Mouse (Mus musculus) brain, embryonic 14.5 days (tissue): ENCODE data around the gene Olfr686. TPM values are rescaled to one million over a fixed set of nuclear protein-coding genes. Genes with fewer than 3 reads are reported as not detected.

ENCODE experiments used
- DNase-seq: peaks from one replicate; pipeline ENCODE4 v3.0.0-alpha.2; 2011; ENCODE audit warnings: low read depth
- CTCF ChIP-seq: fragments of 200-500 bp; IDR thresholded peaks from 2 replicates; pipeline ENCODE4 v1.5.1; 2012; ENCODE audit warnings: inconsistent platforms, mild to moderate bottlenecking, moderate library complexity, borderline replicate concordance; ENCODE audit not compliant: insufficient read depth, insufficient read length; ENCODE audit errors: extremely low read depth
- POLR2A ChIP-seq: fragments of 200-500 bp; IDR thresholded peaks from 2 replicates; pipeline ENCODE4 v1.6.1; 2012; ENCODE audit warnings: mild to moderate bottlenecking, inconsistent platforms, borderline replicate concordance; ENCODE audit not compliant: poor library complexity, insufficient read depth, insufficient read length, severe bottlenecking; ENCODE audit errors: extremely low read depth
- polyA plus RNA-seq: library from polyadenylated mRNA; depleted of rRNA; stranded (reverse); fragments of >200 nt; gene quantifications from 2 replicates; pipeline ENCODE4 v1.2.3, GENCODE M21; 2012; rRNA removed

Olfr686 gene
- not detected in 2 replicates for polyA plus RNA-seq

DNA sequence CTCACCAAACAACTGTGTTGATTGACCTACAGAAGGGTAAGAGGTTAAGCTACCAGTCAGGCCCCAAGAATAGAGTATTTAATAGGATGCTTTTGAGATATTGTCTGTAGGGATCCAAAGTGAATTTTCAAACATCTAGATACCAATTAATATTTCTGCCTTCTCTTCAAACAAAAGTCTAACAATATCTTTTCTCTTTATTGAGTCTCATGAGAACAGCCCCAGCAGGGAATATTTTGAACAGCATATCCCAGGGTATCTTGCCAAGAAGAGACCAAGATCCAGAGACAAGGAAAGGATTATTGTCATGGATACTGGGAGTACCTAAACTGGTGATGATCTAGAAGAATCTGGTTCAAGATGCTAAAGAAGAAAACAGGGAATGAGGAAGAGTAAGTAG, at the start of gene Olfr686:
Gene Olfr686 (minus strand): TSS at position 101 of the 400 bp plus-strand sequence.
- no peak for DNase-seq
- no peak for TF ChIP-seq POLR2A
- no peak for TF ChIP-seq CTCF

DNA sequence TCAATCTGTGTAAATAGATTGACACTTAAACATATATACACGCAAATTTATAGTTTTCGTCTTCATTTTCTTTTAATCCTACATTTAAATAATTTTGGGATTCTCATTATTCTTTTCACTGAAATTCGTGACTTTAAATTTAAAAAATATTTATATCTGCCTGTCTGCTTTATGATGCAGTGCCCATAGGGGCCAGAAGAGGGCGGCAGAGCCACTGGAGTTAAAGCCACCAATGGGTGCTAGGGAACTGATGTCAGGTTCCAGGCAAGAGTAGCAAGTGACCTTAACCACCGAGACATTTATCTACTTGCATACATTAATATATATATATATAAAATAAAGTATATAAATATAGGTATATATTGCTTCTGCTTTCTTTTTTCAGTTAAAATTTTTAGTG, 49.4 kb upstream of the Olfr686 start:
- TF ChIP-seq POLR2A (no peak), CTCF (peak; percentile 40; the same call in 1 of the 2 replicates)
- DNase-seq: no peak

DNA sequence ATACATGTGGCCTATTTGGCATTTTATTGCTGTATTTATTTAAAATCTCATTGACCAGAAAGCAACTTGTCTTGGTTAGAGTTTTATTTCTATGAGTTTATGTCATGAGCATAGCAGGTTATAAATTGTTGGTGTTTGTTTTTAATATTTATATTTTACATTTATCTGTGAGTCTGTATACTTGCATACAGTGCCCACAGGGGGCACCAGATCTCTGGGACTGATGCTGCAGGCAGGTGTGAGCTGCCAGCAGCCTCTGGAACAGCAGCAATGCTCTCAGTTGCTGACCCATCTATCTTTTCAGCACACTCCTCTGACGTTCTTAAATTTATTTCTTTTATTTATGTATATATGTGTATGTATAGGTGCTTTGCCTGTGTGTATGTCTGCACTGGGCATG, 40.9 kb upstream of the Olfr686 start:
- DNase-seq: peak; percentile 2
- TF ChIP-seq CTCF (peak; percentile 13; the same call in 1 of the 2 replicates), POLR2A (no peak)

DNA sequence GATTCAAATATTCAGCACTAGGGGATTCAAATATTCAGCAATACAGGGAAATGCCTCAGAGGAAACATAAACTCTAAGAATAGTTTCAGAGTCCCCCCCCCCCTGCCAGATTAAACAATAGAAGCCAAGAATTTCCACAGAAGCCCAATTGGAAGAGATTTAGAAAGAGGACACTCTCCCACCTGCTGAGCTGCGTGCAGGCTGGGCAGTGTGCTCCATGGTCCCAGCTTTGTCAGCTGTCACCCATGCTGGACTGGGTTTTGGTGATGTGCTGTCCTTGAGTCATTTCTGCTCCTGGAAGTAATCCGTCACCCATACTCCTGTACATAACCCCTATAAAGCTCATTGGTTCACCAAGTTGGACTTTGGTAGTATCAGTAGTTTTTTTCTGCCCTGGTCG, 40.4 kb upstream of the Olfr686 start:
- no peak for TF ChIP-seq POLR2A
- no peak for TF ChIP-seq CTCF
- DNase-seq: no peak

DNA sequence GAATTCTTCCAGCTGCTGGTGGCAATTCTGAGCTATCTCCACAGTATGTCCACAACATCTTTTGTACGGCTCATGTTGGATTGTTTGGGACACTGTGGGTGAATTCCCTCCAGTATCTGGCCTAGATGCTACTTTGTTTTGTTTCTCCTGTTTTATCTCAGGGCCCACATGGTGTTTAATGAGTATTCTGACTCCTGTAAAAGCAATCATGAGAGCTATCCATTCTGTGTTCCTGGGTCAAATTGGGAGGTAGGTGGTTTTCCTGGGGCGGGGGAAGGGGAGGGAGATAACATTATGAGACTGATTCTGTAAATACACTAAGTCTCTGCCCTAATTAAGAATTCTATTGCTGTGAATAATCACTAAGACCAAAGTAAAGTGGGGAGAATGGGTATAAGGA, 22.1 kb upstream of the Olfr686 start:
- TF ChIP-seq POLR2A (no peak), CTCF (no peak)
- DNase-seq: no peak

DNA sequence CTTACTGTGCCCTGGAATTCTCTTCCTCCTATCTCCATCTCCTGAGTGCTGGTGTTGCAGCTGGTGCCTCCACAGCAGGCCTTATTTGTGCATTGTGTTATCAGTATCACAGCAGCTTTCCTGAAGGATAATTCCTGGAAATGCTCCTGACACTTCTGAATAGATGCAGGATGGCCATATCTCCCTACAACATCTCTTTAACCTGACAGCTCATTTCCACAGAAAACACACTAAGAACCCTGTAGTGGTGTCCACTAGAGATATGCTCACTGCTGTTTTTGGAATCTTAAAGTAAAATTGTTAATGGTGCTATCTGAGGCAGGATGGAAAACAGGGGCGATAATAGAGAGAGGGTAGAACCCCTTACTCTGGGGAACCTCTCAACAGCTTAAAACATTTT, 20.9 kb upstream of the Olfr686 start:
- TF ChIP-seq POLR2A (no peak), CTCF (no peak)
- DNase-seq: no peak

DNA sequence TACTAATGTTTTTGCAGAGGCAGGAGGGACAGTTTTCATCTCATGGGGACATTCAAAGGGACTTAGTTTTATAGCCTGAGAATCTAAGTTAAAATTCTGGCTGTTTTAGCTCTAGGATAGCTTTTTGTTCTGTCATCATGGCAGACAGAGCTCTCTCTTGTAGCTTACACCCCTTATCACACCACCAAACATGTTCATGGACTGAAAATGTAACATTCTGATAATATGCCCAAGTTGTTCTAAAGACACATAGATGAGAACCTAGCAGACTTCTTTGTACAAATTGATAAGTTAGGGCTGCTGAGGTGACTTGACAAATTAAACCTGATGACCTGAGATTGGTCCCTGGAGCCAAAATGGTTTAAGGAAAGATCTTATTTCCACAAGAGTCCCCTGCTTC, 19.4 kb upstream of the Olfr686 start:
- no peak for TF ChIP-seq CTCF
- DNase-seq: no peak

DNA sequence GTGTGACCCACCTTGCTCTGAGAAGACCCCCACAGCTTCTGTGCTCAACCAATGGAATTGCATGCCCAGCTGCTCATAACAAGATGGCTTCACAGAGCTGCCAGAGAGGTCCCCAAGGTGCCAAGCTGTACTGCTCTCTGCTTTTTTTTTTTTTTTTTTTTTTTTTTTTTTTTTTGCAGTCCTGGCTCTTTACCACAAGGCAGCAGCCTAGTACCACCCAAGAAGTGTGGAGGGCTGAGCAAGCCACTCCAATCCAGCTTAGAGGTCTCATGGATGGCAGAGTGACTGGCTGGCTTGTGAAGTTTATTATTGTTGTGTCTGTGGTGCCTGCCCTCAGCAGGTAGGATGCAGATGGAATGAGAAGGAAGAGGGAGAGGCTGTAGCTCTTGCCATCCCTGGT, 18.8 kb upstream of the Olfr686 start:
- TF ChIP-seq CTCF: no peak
- no peak for TF ChIP-seq POLR2A
- peak; percentile 2 for DNase-seq

DNA sequence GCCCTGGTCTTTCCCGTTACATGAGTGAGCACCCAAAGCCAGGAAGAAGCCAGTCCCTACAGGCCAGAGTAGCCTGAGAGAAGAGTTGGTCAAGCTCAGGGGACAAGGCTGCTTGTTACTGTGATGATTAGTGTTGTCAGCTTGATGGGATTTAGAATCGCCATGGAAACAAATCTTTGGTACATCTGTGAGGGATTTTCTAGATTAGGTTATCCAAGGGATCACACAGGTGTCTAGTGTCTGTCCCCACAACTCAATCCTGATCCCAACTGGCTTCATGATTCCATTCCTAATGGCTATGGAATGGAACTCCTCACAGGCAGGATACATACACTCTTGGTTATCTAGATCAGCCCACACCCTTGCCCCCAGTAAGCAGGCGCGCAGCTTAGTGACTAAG, 11.0 kb upstream of the Olfr686 start:
- TF ChIP-seq CTCF (no peak), POLR2A (no peak)
- DNase-seq: no peak

DNA sequence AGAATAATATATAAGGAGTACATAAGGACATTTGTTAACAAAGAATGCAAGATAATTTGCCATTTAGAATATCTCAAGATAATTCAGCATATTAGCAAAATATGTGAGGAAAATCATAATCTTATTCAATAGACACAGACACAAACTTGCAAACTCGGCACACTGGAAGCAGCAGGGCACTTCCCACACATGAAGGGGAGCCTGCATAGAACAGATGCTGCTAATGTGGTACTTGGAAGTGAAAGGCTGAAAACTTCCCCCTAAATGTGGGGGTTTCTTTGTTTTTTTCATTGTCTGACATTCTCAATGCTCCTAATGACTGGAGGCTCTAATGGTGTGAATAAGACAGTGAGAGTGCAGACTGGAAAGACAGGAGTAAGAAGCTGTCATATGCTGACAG, 7.5 kb upstream of the Olfr686 start:
- TF ChIP-seq POLR2A: no peak
- TF ChIP-seq CTCF: no peak
- DNase-seq: peak; percentile 2

DNA sequence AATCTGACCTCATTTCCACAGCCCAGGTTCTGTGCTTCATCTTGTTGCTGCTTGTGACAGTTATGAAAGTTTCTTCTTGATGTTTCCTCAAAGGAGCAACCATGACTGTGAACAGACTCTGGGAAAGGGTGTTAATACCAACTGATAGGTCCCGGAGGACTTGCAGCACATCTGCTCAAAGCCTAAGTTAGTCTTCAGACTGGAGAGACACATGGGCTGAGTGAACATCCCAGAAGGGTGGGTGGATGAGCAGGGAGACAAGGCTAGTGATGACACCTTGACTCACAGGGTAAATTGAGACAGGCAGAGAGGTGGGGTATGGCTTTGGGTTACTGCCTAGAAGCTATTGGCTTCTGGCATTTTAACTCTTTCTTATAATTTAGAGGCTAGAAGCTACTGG, 21.4 kb downstream of the Olfr686 start, which contains the start of gene Olfr685:
Gene Olfr685 (minus strand): TSS at position 101 of the 400 bp plus-strand sequence.
- TF ChIP-seq CTCF (no peak), POLR2A (no peak)
- DNase-seq: no peak

DNA sequence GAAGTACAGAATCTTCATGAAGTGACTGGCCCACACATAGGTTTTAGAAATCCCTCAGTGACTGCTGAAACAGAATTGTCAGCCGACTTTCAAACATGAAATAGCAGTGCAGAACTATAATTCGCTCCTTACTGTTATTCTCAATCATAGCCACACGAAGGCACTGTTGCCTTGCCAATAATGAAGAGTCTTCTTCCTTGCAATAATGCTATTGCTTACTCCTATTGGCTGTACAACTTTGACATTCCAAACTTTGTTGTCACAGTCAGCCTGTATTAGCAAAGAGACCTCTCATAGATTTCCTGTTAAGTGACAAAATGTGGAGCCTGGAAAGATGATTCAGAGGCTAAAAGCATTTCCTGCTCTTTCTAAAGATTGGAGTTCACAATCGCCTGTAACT, 36.5 kb downstream of the Olfr686 start:
- no peak for TF ChIP-seq POLR2A
- TF ChIP-seq CTCF: peak; percentile 38; the same call in 1 of the 2 replicates
- peak; percentile 33 for DNase-seq

DNA sequence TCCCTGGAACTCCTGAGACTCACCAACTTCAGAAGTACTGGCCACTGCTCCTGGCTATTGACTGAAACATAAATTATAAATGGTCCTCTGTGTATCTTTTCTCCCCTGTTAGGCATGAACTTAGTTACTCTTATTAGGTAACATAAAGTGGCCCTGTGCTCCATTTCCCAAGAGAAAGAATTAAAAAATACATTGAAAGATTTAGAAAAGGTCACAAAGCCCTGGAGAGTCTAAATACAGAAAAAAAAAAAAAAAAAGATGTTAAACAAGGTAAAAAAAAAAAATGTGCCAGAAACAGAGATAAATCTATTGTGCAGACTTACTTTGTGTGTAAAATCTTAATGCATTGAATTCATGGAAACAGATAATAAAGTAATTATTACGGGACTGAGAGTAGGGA, 43.7 kb downstream of the Olfr686 start, which contains the start of gene Olfr684:
Gene Olfr684 (minus strand): TSS at position 101 of the 400 bp plus-strand sequence.
- DNase-seq: no peak
- TF ChIP-seq POLR2A: no peak
- TF ChIP-seq CTCF: no peak

Other genes with a start within 250 kb of the Olfr686 start
- not detected in 2 replicates for gene Olfr670, start 244.9 kb downstream of the Olfr686 start, polyA plus RNA-seq
- not detected in 2 replicates for gene Olfr671, start 228.4 kb downstream of the Olfr686 start, polyA plus RNA-seq
- not detected in 2 replicates for gene Olfr672, start 205.5 kb downstream of the Olfr686 start, polyA plus RNA-seq
- not detected in 2 replicates for gene Olfr675, start 179.0 kb downstream of the Olfr686 start, polyA plus RNA-seq
- gene Olfr676, start 174.8 kb downstream of the Olfr686 start, polyA plus RNA-seq: not detected in 2 replicates
- not detected in 2 replicates for gene Olfr677, start 156.1 kb downstream of the Olfr686 start, polyA plus RNA-seq
- gene Olfr678, start 143.0 kb downstream of the Olfr686 start, polyA plus RNA-seq: not detected in 2 replicates
- gene Olfr679, start 126.3 kb downstream of the Olfr686 start, polyA plus RNA-seq: not detected in 2 replicates
- not detected in 2 replicates for gene Olfr680-ps1, start 114.7 kb downstream of the Olfr686 start, polyA plus RNA-seq
- gene Olfr681, start 90.6 kb downstream of the Olfr686 start, polyA plus RNA-seq: not detected in 2 replicates
- gene Olfr683, start 60.5 kb downstream of the Olfr686 start, polyA plus RNA-seq: not detected in 2 replicates
- not detected in 2 replicates for gene Olfr684, start 43.8 kb downstream of the Olfr686 start, polyA plus RNA-seq
- gene Olfr685, start 21.5 kb downstream of the Olfr686 start, polyA plus RNA-seq: not detected in 2 replicates
- not detected in 2 replicates for gene Olfr688, start 80.6 kb upstream of the Olfr686 start, polyA plus RNA-seq
- not detected in 2 replicates for gene Olfr689, start 103.7 kb upstream of the Olfr686 start, polyA plus RNA-seq
- 0.26 and 0.40 TPM in 2 replicates for gene Olfr690, start 126.6 kb upstream of the Olfr686 start, polyA plus RNA-seq
- 0.31 and 0.40 TPM in 2 replicates for gene Olfr691, start 134.8 kb upstream of the Olfr686 start, polyA plus RNA-seq
- gene Olfr692, start 160.7 kb upstream of the Olfr686 start, polyA plus RNA-seq: not detected in 2 replicates
- gene Gm5901, start 167.6 kb upstream of the Olfr686 start, polyA plus RNA-seq: not detected in 2 replicates
- gene Fam160a2, start 192.6 kb upstream of the Olfr686 start, polyA plus RNA-seq: 41.6 and 50.0 TPM in 2 replicates
- gene Cnga4, start 197.1 kb upstream of the Olfr686 start, polyA plus RNA-seq: 0.37 TPM in 2 replicates
- 2.1 and 3.0 TPM in 2 replicates for gene Cckbr, start 218.2 kb upstream of the Olfr686 start, polyA plus RNA-seq